Mouse (Mus musculus): ENCODE measurements around the gene Psmc3ip. TPM values are rescaled to one million over a fixed set of nuclear protein-coding genes. Genes with fewer than 3 reads are reported as not detected.
A peak's percentile ranks its signal among the peaks of the same experiment; 100 is the strongest.

Gene Psmc3ip
- total RNA-seq, 2 experiments from 2014 or later = 38.0 to 65.9 TPM

GRCm38 (mm10) chr11:101059473-101059872, 35.8 kb downstream of the Psmc3ip start:
- no peak for ATAC-seq (replicated peaks; ENCODE audit: low FRiP score, low TSS enrichment, poor library complexity, severe bottlenecking)

GRCm38 (mm10) chr11:101058726-101059125, 36.5 kb downstream of the Psmc3ip start:
- ATAC-seq (replicated peaks; ENCODE audit: low FRiP score, low TSS enrichment, poor library complexity, severe bottlenecking) = no peak

GRCm38 (mm10) chr11:101057860-101058259, 37.4 kb downstream of the Psmc3ip start:
- ATAC-seq (replicated peaks; ENCODE audit: low FRiP score, low TSS enrichment, poor library complexity, severe bottlenecking) = peak; percentile 69

GRCm38 (mm10) chr11:101056885-101057284, 38.4 kb downstream of the Psmc3ip start:
- ATAC-seq (replicated peaks; ENCODE audit: low FRiP score, low TSS enrichment, poor library complexity, severe bottlenecking) = no peak

GRCm38 (mm10) chr11:101055418-101055817, 39.8 kb downstream of the Psmc3ip start:
- ATAC-seq (replicated peaks; ENCODE audit: low FRiP score, low TSS enrichment, poor library complexity, severe bottlenecking) = 0 out of 2 replicates have a peak, but pooled peaks have one; percentile 43

- ATAC-seq (replicated peaks; ENCODE audit: low FRiP score, low TSS enrichment, poor library complexity, severe bottlenecking) = no peak
These were observed 41.3 kb downstream of the Psmc3ip start for GRCm38 (mm10) chr11:101053974-101054373.

- no peak for ATAC-seq (replicated peaks; ENCODE audit: low FRiP score, low TSS enrichment, poor library complexity, severe bottlenecking)
These were observed 42.3 kb downstream of the Psmc3ip start for GRCm38 (mm10) chr11:101052751-101053473.

GRCm38 (mm10) chr11:101051617-101052016, 43.6 kb downstream of the Psmc3ip start:
- no peak for ATAC-seq (replicated peaks; ENCODE audit: low FRiP score, low TSS enrichment, poor library complexity, severe bottlenecking)

GRCm38 (mm10) chr11:101051051-101051493, 44.2 kb downstream of the Psmc3ip start:
- ATAC-seq (replicated peaks; ENCODE audit: low FRiP score, low TSS enrichment, poor library complexity, severe bottlenecking) = no peak

- ATAC-seq (replicated peaks; ENCODE audit: low FRiP score, low TSS enrichment, poor library complexity, severe bottlenecking) = no peak
These were observed 44.9 kb downstream of the Psmc3ip start for GRCm38 (mm10) chr11:101050359-101050758.

GRCm38 (mm10) chr11:101047502-101047901, 47.7 kb downstream of the Psmc3ip start:
- no peak for ATAC-seq (replicated peaks; ENCODE audit: low FRiP score, low TSS enrichment, poor library complexity, severe bottlenecking)

- no peak for ATAC-seq (replicated peaks; ENCODE audit: low FRiP score, low TSS enrichment, poor library complexity, severe bottlenecking)
These were observed 48.8 kb downstream of the Psmc3ip start for GRCm38 (mm10) chr11:101046440-101046839.

GRCm38 (mm10) chr11:101045826-101046225, 49.4 kb downstream of the Psmc3ip start:
- no peak for ATAC-seq (replicated peaks; ENCODE audit: low FRiP score, low TSS enrichment, poor library complexity, severe bottlenecking)

Other genes with a start within 250 kb of the Psmc3ip start
- 45.1 and 53.5 TPM in 2 replicates for gene Stat5b, start 244.7 kb downstream of the Psmc3ip start, total RNA-seq (2014; fragmentation: Nextera tagmentation)
- gene Stat5b, start 244.7 kb downstream of the Psmc3ip start, total RNA-seq (2017) = 37.0 and 58.7 TPM in 2 replicates
- gene Stat5a, start 236.1 kb downstream of the Psmc3ip start, total RNA-seq (2014; fragmentation: Nextera tagmentation) = 81.1 and 116 TPM in 2 replicates
- gene Stat5a, start 236.1 kb downstream of the Psmc3ip start, total RNA-seq (2017) = 55.9 and 62.7 TPM in 2 replicates
- gene Stat3, start 155.9 kb downstream of the Psmc3ip start, total RNA-seq (2014; fragmentation: Nextera tagmentation) = 16.7 and 20.2 TPM in 2 replicates
- gene Stat3, start 155.9 kb downstream of the Psmc3ip start, total RNA-seq (2017) = 20.3 and 50.3 TPM in 2 replicates
- gene Cavin1, start 124.5 kb downstream of the Psmc3ip start, total RNA-seq (2014; fragmentation: Nextera tagmentation) = 2.4 and 3.7 TPM in 2 replicates
- gene Cavin1, start 124.5 kb downstream of the Psmc3ip start, total RNA-seq (2017) = 3.8 and 6.1 TPM in 2 replicates
- gene Atp6v0a1, start 86.0 kb downstream of the Psmc3ip start, total RNA-seq (2014; fragmentation: Nextera tagmentation) = 65.0 and 67.0 TPM in 2 replicates
- gene Atp6v0a1, start 86.0 kb downstream of the Psmc3ip start, total RNA-seq (2017) = 32.0 and 71.5 TPM in 2 replicates
- gene Naglu, start 25.4 kb downstream of the Psmc3ip start, total RNA-seq (2014; fragmentation: Nextera tagmentation) = 1.5 and 4.3 TPM in 2 replicates
- gene Naglu, start 25.4 kb downstream of the Psmc3ip start, total RNA-seq (2017) = 3.1 and 4.5 TPM in 2 replicates
- gene Hsd17b1, start 17.0 kb downstream of the Psmc3ip start, total RNA-seq (2014; fragmentation: Nextera tagmentation) = not detected in 2 replicates
- not detected in 2 replicates for gene Hsd17b1, start 17.0 kb downstream of the Psmc3ip start, total RNA-seq (2017)
- 27.3 and 30.7 TPM in 2 replicates for gene Coasy, start 12.9 kb downstream of the Psmc3ip start, total RNA-seq (2014; fragmentation: Nextera tagmentation)
- gene Coasy, start 12.9 kb downstream of the Psmc3ip start, total RNA-seq (2017) = 15.1 and 17.2 TPM in 2 replicates
- 46.8 and 53.3 TPM in 2 replicates for gene Mlx, start 8.2 kb downstream of the Psmc3ip start, total RNA-seq (2014; fragmentation: Nextera tagmentation)
- gene Mlx, start 8.2 kb downstream of the Psmc3ip start, total RNA-seq (2017) = 34.5 and 74.8 TPM in 2 replicates
- 17.0 and 20.6 TPM in 2 replicates for gene Retreg3, start 24.5 kb upstream of the Psmc3ip start, total RNA-seq (2014; fragmentation: Nextera tagmentation)
- 29.3 and 36.7 TPM in 2 replicates for gene Retreg3, start 24.5 kb upstream of the Psmc3ip start, total RNA-seq (2017)
- 51.9 and 55.2 TPM in 2 replicates for gene Tubg1, start 24.5 kb upstream of the Psmc3ip start, total RNA-seq (2014; fragmentation: Nextera tagmentation)
- 28.7 and 42.7 TPM in 2 replicates for gene Tubg1, start 24.5 kb upstream of the Psmc3ip start, total RNA-seq (2017)
- not detected in 2 replicates for gene Tubg2, start 60.5 kb upstream of the Psmc3ip start, total RNA-seq (2014; fragmentation: Nextera tagmentation)
- not detected in 2 replicates for gene Tubg2, start 60.5 kb upstream of the Psmc3ip start, total RNA-seq (2017)
- gene Cntnap1, start 75.1 kb upstream of the Psmc3ip start, total RNA-seq (2014; fragmentation: Nextera tagmentation) = not detected in 2 replicates
- gene Cntnap1, start 75.1 kb upstream of the Psmc3ip start, total RNA-seq (2017) = 0.15 TPM in 1 of 2 replicates, not detected in the other
- gene Plekhh3, start 75.9 kb upstream of the Psmc3ip start, total RNA-seq (2014; fragmentation: Nextera tagmentation) = not detected in 2 replicates
- gene Plekhh3, start 75.9 kb upstream of the Psmc3ip start, total RNA-seq (2017) = not detected in 2 replicates
- not detected in 2 replicates for gene Ccr10, start 80.0 kb upstream of the Psmc3ip start, total RNA-seq (2014; fragmentation: Nextera tagmentation)
- gene Ccr10, start 80.0 kb upstream of the Psmc3ip start, total RNA-seq (2017) = not detected in 2 replicates
- gene Ezh1, start 131.0 kb upstream of the Psmc3ip start, total RNA-seq (2014; fragmentation: Nextera tagmentation) = 18.2 and 20.6 TPM in 2 replicates
- 13.8 and 20.3 TPM in 2 replicates for gene Ezh1, start 131.0 kb upstream of the Psmc3ip start, total RNA-seq (2017)
- not detected in 2 replicates for gene Ramp2, start 150.6 kb upstream of the Psmc3ip start, total RNA-seq (2014; fragmentation: Nextera tagmentation)
- not detected in 2 replicates for gene Ramp2, start 150.6 kb upstream of the Psmc3ip start, total RNA-seq (2017)
- 112 and 137 TPM in 2 replicates for gene Vps25, start 158.3 kb upstream of the Psmc3ip start, total RNA-seq (2014; fragmentation: Nextera tagmentation)
- 44.7 and 71.5 TPM in 2 replicates for gene Vps25, start 158.3 kb upstream of the Psmc3ip start, total RNA-seq (2017)
- 0.25 and 1.4 TPM in 2 replicates for gene Wnk4, start 165.1 kb upstream of the Psmc3ip start, total RNA-seq (2014; fragmentation: Nextera tagmentation)
- 0.05 and 0.30 TPM in 2 replicates for gene Wnk4, start 165.1 kb upstream of the Psmc3ip start, total RNA-seq (2017)
- 2.3 and 3.7 TPM in 2 replicates for gene Cntd1, start 183.6 kb upstream of the Psmc3ip start, total RNA-seq (2014; fragmentation: Nextera tagmentation)
- 2.1 and 4.2 TPM in 2 replicates for gene Cntd1, start 183.6 kb upstream of the Psmc3ip start, total RNA-seq (2017)
- gene Coa3, start 183.7 kb upstream of the Psmc3ip start, total RNA-seq (2014; fragmentation: Nextera tagmentation) = 67.5 and 86.7 TPM in 2 replicates
- 28.4 and 40.6 TPM in 2 replicates for gene Coa3, start 183.7 kb upstream of the Psmc3ip start, total RNA-seq (2017)
- 86.7 and 98.7 TPM in 2 replicates for gene Becn1, start 206.8 kb upstream of the Psmc3ip start, total RNA-seq (2014; fragmentation: Nextera tagmentation)
- gene Becn1, start 206.8 kb upstream of the Psmc3ip start, total RNA-seq (2017) = 160 and 162 TPM in 2 replicates
- 239 and 277 TPM in 2 replicates for gene Psme3, start 220.8 kb upstream of the Psmc3ip start, total RNA-seq (2014; fragmentation: Nextera tagmentation)
- gene Psme3, start 220.8 kb upstream of the Psmc3ip start, total RNA-seq (2017) = 176 and 226 TPM in 2 replicates
- gene Aoc2, start 229.6 kb upstream of the Psmc3ip start, total RNA-seq (2014; fragmentation: Nextera tagmentation) = 7.6 and 11.5 TPM in 2 replicates
- gene Aoc2, start 229.6 kb upstream of the Psmc3ip start, total RNA-seq (2017) = 1.9 and 2.9 TPM in 2 replicates
- gene Aoc3, start 235.2 kb upstream of the Psmc3ip start, total RNA-seq (2014; fragmentation: Nextera tagmentation) = not detected in 2 replicates
- gene Aoc3, start 235.2 kb upstream of the Psmc3ip start, total RNA-seq (2017) = 0.69 TPM in 1 of 2 replicates, not detected in the other

Data from megakaryocyte-erythroid progenitor cell, adult 5-6 weeks (primary cell).